Mouse (Mus musculus): ENCODE results near the gene H2al1b. TPM values are rescaled to one million over a fixed set of nuclear protein-coding genes. Genes with fewer than 3 reads are reported as not detected.
A peak's percentile ranks its signal among the peaks of the same experiment; 100 is the strongest.
"Not testable (repeated sequence)": the region's sequence is repeated elsewhere in the genome, so short reads cannot be mapped to it uniquely, and the experiment has no call there.

The H2al1b gene
- not detected in 2 replicates for polyA plus RNA-seq (2015; fragmentation: Nextera tagmentation; extraction: Ambion mirVana)

DNA sequence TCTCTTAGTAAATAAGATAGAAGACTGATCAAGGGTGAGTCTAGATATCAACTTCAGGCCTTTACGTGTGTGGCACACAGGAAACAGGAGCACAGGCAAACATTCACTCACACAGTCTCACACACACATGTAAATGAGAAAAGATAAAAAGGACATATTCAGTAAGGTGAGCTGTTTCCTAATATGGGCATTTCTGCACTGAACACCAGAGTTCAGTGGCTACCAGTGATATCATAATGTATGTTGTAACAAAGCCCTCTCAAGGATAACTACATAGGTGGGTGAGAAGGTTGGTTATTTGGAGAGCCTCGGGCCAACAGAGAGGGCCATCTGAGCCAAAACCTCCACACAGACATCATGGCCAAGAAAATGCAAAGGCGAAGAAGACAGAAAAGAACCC, at the start of gene H2al1b:
Gene H2al1b, plus strand, starts transcription at position 301 of the 400 bp plus-strand sequence.
- H3K27me3 ChIP-seq (replicated peaks); H3K9ac ChIP-seq; H3K9me3 ChIP-seq; H3K4me2 ChIP-seq (replicated peaks); H3K4me1 ChIP-seq (replicated peaks); H3K36me3 ChIP-seq; ATAC-seq; H3K4me3 ChIP-seq (replicated peaks); H3K27ac ChIP-seq: not testable (repeated sequence)
- WGBS = 82% methylated on average over 1 of the region's 3 CpGs

DNA sequence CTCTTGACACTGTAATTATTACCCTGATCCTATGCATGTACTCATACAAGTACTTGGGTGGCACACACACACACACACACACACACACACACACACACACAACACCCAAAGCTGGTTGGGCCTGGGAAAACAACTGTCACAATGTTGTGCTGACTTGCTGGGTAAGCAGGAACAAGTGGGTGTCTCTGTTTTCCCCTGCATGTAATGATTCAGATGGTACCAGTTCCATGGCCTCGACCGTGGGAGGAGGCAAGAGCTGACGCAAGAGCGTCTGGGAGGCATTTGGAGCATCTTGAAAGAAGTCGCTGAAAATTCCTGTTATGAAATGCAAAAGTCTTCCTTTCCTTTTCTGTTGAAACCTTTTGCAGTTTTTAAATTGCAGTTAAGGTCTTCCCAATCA, 48.2 kb upstream of the H2al1b start:
- peaks cover 3% of the 10 kb centered on the region for H3K4me1 ChIP-seq (replicated peaks)
- no peak overlapping the region for H3K4me3 ChIP-seq (replicated peaks)
- ATAC-seq = no peak
- H3K9me3 ChIP-seq = no peaks in the 10 kb centered on the region
- H3K9ac ChIP-seq = no peak overlapping the region
- no peak overlapping the region for H3K4me2 ChIP-seq (replicated peaks)
- H3K27me3 ChIP-seq (replicated peaks) = peaks cover 8% of the 10 kb centered on the region; the same call in 1 of the 2 replicates
- 43% methylated on average over 5 of the region's 5 CpGs for WGBS
- no peaks in the 10 kb centered on the region for H3K36me3 ChIP-seq
- no peak overlapping the region for H3K27ac ChIP-seq

DNA sequence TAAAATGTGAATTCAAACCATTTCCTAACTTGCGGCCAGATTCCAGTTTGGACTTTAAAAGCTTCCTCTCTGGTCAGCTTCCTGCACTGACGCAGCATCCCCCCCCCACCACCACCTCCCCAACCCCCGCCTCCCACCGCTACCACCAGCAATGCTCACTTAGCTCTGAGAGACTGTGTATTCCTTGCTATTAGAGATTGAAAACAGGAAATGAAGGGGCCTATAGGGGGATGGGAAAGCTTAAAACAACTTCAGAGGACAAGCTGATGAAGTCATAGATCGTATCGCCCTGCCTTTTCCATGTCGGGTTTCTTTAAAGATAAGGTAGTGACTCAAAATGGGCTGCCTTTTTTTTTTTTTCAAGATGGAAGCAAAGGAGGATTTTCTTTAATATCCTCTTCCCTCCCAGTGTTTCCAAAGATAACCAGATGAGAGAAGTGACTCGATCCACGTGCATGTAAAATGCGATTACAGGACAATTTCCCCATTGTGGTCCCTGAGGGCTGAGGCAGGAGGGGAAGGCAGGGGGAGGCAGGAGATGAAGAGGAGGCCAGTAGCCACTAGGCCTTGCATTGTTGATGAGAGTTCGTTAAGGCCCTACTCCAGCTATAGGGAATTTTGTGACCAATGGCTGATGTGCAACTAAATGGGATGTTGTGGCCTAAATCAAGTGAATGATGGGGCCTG, 47.6 kb upstream of the H2al1b start:
- H3K36me3 ChIP-seq = no peaks in the 10 kb centered on the region
- H3K4me1 ChIP-seq (replicated peaks) = peaks cover 3% of the 10 kb centered on the region
- H3K9ac ChIP-seq = no peak overlapping the region
- no peak overlapping the region for H3K4me2 ChIP-seq (replicated peaks)
- H3K4me3 ChIP-seq (replicated peaks) = no peak overlapping the region
- WGBS = 46% methylated on average over 11 of the region's 11 CpGs
- H3K27me3 ChIP-seq (replicated peaks) = peaks cover 8% of the 10 kb centered on the region; the same call in 1 of the 2 replicates
- ATAC-seq = no peak
- H3K27ac ChIP-seq = no peak overlapping the region
- no peaks in the 10 kb centered on the region for H3K9me3 ChIP-seq

DNA sequence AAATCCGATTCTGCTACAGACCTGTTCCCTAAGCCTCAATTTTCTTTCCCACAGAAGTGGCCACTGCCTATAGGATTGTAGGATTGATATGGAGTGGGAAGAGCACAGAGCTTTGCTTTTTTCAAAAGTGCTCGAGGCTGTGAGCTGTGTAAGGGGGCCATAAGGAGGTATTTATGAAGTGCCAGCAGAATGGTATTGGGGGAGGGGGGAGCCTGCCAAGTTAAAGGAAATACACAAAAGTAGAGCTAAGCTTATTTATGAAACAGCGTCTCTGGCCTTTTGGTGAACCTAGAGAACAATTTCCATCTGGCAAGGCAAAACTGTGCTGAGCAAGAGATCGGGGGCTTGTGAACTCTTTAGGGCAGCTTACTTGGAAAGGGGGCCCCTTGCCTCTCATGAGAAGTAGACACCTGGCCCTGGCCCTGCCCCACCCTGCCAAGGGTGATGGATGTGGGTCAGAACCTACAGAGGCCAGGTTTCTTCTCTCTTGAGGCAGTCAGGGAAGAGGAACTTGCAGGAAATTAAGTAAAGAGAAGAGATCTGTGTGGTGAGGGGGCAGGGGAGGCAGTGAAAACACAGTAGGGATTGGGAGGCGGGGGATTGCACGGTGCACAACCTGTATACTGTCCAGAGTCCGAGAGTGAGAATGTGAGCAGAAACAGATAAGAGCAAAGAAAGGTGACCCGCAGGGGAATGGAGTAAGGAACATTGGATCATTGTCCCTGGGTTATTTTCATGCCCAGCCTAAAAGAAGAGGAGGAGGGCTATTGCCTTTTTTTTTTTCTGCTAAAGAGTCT, 46.5 kb upstream of the H2al1b start:
- no peak for ATAC-seq
- Histone ChIP-seq H3K4me2 (replicated peaks) (no peak overlapping the region), H3K9ac (no peak overlapping the region), H3K9me3 (no peaks in the 10 kb centered on the region), H3K4me3 (replicated peaks) (no peak overlapping the region), H3K27me3 (replicated peaks) (peaks cover 8% of the 10 kb centered on the region; the same call in 1 of the 2 replicates), H3K27ac (peak overlapping the region; percentile 48), H3K4me1 (replicated peaks) (peaks cover 3% of the 10 kb centered on the region), H3K36me3 (no peaks in the 10 kb centered on the region)
- WGBS = 40% methylated on average over 8 of the region's 8 CpGs

DNA sequence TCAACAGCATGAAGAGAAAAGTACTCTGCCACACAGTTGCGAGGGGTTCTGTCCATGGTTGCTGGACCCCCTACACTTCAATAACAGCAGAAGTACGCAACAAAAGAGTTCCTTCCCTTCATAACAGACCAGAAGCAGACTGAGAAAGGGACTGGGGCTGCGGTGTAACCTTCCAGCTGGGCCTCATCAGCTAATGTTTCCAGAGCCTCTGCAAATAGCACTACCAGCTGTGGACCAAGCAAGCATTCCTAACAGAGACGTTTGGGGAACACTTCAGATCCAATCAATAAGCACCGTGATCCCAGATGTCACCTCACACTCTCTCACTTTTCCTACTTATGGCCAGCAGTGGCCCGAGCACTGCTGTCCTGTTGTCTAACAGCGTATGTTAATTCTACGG, 37.3 kb upstream of the H2al1b start:
- Histone ChIP-seq H3K27me3 (replicated peaks) (no peaks in the 10 kb centered on the region), H3K4me2 (replicated peaks) (no peak overlapping the region), H3K4me3 (replicated peaks) (no peak overlapping the region), H3K36me3 (no peaks in the 10 kb centered on the region), H3K27ac (no peak overlapping the region), H3K9me3 (no peaks in the 10 kb centered on the region), H3K4me1 (replicated peaks) (no peaks in the 10 kb centered on the region), H3K9ac (no peak overlapping the region)
- ATAC-seq = no peak
- 64% methylated on average over 8 of the region's 8 CpGs for WGBS

DNA sequence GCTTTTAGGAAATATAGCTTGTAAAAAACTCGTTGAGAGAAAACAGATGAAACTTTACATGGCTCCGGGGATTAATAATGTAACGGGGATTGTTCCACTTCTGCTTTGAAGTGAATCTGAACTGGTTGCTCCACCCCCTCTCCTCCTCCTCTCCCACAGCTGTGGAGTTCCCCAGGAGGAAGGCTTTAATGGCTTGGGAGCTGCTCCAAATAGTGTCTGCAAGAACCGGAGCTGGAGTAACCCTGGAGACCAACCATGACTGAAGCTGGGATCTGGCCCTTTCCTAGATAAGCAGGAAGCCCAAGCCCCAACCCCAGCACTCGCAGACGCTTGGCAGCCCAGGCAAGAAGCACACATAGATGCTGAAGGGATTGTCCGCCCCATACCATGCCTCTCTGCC, 34.4 kb upstream of the H2al1b start:
- Histone ChIP-seq H3K4me1 (replicated peaks) (no peaks in the 10 kb centered on the region), H3K4me3 (replicated peaks) (no peak overlapping the region), H3K9me3 (no peaks in the 10 kb centered on the region), H3K36me3 (no peaks in the 10 kb centered on the region), H3K9ac (no peak overlapping the region), H3K27ac (0 out of 2 replicates have a peak overlapping the region, but pooled peaks have one; percentile 17), H3K4me2 (replicated peaks) (no peak overlapping the region), H3K27me3 (replicated peaks) (no peaks in the 10 kb centered on the region)
- ATAC-seq = peak; percentile 41; the same call in 1 of the 2 replicates
- 45% methylated on average over 7 of the region's 7 CpGs for whole genome bisulfite sequencing

DNA sequence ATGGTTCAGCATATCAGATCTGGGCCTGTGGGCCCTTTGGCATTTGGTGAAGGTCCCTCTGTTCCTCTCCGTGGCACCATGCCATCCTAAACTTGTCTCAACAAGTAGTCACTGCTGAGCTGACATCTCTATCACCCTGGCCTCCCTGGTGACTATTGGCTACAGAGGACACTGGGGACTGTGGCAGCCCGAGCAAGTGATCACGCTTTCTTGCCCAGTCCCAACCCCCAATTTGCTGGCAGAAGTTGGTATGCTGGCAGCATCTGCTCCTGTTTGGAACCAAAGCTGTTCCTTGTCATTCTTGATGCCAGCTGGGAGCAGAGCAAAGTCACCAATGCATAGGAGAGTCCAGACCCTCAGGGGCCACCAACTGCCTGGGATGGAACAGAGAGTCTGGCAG, 33.2 kb upstream of the H2al1b start:
- Histone ChIP-seq H3K4me2 (replicated peaks) (no peak overlapping the region), H3K4me1 (replicated peaks) (no peaks in the 10 kb centered on the region), H3K4me3 (replicated peaks) (no peak overlapping the region), H3K36me3 (no peaks in the 10 kb centered on the region), H3K9me3 (no peaks in the 10 kb centered on the region), H3K27ac (no peak overlapping the region), H3K27me3 (replicated peaks) (no peaks in the 10 kb centered on the region), H3K9ac (no peak overlapping the region)
- WGBS = 83% methylated on average over 3 of the region's 3 CpGs
- no peak for ATAC-seq

DNA sequence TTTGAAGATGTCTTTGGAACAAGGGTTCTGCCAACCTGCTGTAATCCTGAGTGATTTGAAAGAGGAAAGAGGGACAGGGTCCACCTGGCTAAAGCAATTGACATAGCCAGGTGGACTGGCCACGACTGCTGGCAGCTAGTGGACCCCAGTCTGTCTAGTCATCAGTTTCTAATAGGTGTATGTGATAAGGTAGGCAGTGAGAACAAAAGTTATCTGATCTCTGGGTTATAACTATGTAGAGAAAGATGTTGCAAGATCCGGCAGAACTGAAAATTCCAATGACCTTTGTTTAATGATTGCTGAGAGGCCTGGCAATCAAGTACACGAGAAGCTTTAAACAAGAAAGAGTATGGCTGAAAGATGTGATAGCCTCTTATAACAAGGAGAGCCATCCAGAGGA, 29.0 kb upstream of the H2al1b start:
- H3K9ac ChIP-seq = no peak overlapping the region
- no peak overlapping the region for H3K27ac ChIP-seq
- no peaks in the 10 kb centered on the region for H3K9me3 ChIP-seq
- peak; percentile 47; the same call in 1 of the 2 replicates for ATAC-seq
- H3K4me2 ChIP-seq (replicated peaks) = no peak overlapping the region
- H3K4me3 ChIP-seq (replicated peaks) = no peak overlapping the region
- no peaks in the 10 kb centered on the region for H3K27me3 ChIP-seq (replicated peaks)
- H3K4me1 ChIP-seq (replicated peaks) = no peaks in the 10 kb centered on the region
- no peaks in the 10 kb centered on the region for H3K36me3 ChIP-seq
- WGBS = 58% methylated on average over 3 of the region's 3 CpGs

DNA sequence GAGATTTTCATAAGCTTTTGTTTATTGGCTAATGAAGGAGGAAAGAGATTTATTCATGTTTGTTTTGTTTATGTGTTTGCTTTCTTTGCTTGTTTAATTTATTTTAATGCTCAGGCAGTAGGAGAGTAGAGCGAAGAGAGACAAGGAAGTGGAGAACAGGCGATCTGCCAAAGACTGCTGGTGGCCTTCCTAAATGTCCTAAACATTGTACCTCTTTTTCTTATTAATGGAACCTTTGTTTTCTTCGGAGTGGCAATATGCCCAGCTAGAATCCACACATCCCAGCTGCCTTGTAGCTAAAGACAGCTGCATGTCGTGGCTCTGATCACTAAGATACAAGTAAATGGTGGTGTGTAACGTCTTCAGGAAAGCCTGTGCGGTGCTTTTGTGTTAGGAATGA, 25.1 kb upstream of the H2al1b start:
- Histone ChIP-seq H3K4me1 (replicated peaks) (no peaks in the 10 kb centered on the region), H3K27ac (no peak overlapping the region), H3K27me3 (replicated peaks) (no peaks in the 10 kb centered on the region), H3K4me3 (replicated peaks) (no peak overlapping the region), H3K9ac (no peak overlapping the region), H3K9me3 (no peaks in the 10 kb centered on the region), H3K36me3 (no peaks in the 10 kb centered on the region), H3K4me2 (replicated peaks) (no peak overlapping the region)
- 67% methylated on average over 6 of the region's 6 CpGs for WGBS
- ATAC-seq = no peak

DNA sequence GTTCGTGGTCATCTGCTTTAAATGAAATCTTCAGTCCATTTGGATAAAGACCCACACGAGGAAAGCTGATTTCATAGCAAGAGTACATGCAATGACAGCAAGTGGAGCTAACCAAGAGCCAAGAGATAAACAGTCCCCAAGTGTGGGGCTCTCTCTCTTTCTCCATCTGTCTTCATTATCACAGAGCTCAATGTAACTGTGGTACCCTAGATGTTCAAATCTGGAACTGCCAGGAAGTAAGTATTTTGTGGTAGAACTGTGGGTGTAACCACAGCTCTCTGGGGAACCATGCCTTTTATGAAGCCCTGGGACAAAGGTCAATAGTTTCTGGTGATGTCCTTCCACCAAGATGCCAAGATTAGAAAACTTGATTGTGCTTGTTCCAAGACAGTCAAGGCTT, 21.5 kb upstream of the H2al1b start:
- Histone ChIP-seq H3K36me3 (no peaks in the 10 kb centered on the region), H3K4me1 (replicated peaks) (no peaks in the 10 kb centered on the region), H3K4me3 (replicated peaks) (no peak overlapping the region), H3K4me2 (replicated peaks) (no peak overlapping the region), H3K27me3 (replicated peaks) (no peaks in the 10 kb centered on the region), H3K9ac (no peak overlapping the region), H3K27ac (no peak overlapping the region), H3K9me3 (no peaks in the 10 kb centered on the region)
- ATAC-seq = no peak
- WGBS = 74% methylated on average over 2 of the region's 2 CpGs

DNA sequence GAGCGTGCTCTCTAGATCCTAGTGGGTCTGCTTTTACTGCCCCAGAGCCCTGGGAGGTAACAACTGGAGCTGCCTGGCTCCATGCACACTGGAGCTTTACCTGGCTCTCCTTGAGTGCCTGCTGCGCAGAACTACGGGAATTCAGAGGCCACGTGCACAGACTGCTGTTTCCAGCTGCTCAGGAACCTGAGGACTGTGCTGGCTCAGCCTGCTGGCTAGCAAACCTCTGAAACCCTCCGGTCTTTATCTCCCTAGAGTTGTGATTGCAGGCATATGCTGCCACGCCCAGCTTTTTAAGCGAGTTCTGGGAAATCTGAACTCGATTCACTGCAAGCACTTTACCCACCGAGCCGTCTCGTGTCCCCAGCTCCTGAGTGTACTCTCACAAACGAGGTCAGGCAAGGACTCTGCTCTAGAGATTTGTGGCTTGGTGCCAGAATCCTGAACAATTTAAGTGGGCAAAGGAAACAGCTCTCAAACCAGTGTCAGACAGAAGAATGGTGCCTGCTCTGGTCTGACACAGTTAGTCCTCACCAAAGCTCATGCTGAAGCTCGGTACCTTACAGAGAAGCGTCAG, 13.8 kb upstream of the H2al1b start:
- peak; percentile 25; the same call in 1 of the 2 replicates for ATAC-seq
- Histone ChIP-seq H3K4me1 (replicated peaks) (peaks cover 5% of the 10 kb centered on the region; the same call in 1 of the 2 replicates), H3K4me3 (replicated peaks) (no peak overlapping the region), H3K27me3 (replicated peaks) (no peaks in the 10 kb centered on the region; the same call in 1 of the 2 replicates), H3K9ac (no peak overlapping the region), H3K4me2 (replicated peaks) (no peak overlapping the region), H3K9me3 (no peaks in the 10 kb centered on the region), H3K36me3 (no peaks in the 10 kb centered on the region), H3K27ac (no peak overlapping the region)
- WGBS = 46% methylated on average over 14 of the region's 14 CpGs

DNA sequence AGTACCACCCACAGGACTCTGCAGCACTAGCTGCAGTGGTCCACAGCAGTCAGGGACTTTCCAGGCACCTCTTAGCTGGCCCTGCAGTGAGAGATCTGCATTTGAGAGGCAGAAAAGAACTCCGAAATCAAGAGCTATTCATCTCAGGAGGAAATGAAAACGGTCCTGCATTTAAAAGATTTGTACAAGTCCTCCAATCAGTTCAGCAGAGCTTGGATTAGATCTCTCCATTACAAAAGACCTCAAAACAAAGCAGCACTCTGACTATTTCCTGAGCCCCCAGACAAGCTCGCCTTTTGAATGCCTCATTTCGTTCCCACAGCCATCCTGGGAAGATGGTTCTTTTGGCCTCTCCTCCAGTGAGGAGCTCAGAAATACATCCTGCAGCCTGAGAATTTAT, 13.0 kb upstream of the H2al1b start:
- WGBS = 80% methylated on average over 4 of the region's 4 CpGs

More for the DNA sequence above, 13.0 kb upstream of the H2al1b start:
- no peak for ATAC-seq
- Histone ChIP-seq H3K9ac (no peak overlapping the region), H3K27ac (no peak overlapping the region), H3K4me1 (replicated peaks) (peaks cover 5% of the 10 kb centered on the region; the same call in 1 of the 2 replicates), H3K4me2 (replicated peaks) (no peak overlapping the region), H3K4me3 (replicated peaks) (no peak overlapping the region), H3K9me3 (no peaks in the 10 kb centered on the region), H3K36me3 (no peaks in the 10 kb centered on the region), H3K27me3 (replicated peaks) (no peaks in the 10 kb centered on the region; the same call in 1 of the 2 replicates)
